Mouse (Mus musculus) mammary gland, adult 2 months (tissue): ENCODE measurements around the gene Olfr1357. TPM values are rescaled to one million over a fixed set of nuclear protein-coding genes. Genes with fewer than 3 reads are reported as not detected.

Experiments
- polyA plus RNA-seq: library from polyadenylated mRNA; depleted of rRNA; stranded (reverse); fragments of >200 nt; gene quantifications from 2 replicates; pipeline ENCODE4 v1.2.3, GENCODE M21; 2012; ENCODE audit warnings: low replicate concordance; rRNA removed

Gene Olfr1357
- not detected in 2 replicates for polyA plus RNA-seq

GRCm38 (mm10) chr10:78617974-78618373 lies at the start of gene Olfr1357:
TSS of gene Olfr1357 (minus strand) at chr10:78618074.

GRCm38 (mm10) chr10:78591406-78592328 lies 26.2 kb downstream of the Olfr1357 start, which contains the start of gene Syde1:
TSS of gene Syde1 (minus strand) at chr10:78591964.

GRCm38 (mm10) chr10:78574250-78575104 lies 43.4 kb downstream of the Olfr1357 start, which contains the start of gene Ilvbl:
TSS of gene Ilvbl (plus strand) at chr10:78574346.

Other genes starting within 250 kb of the Olfr1357 start
- gene Rrp1, start 205.0 kb downstream of the Olfr1357 start, polyA plus RNA-seq = 51.0 and 63.2 TPM in 2 replicates
- 46.1 and 53.4 TPM in 2 replicates for gene Cstb, start 192.4 kb downstream of the Olfr1357 start, polyA plus RNA-seq
- 36.1 and 37.3 TPM in 2 replicates for gene Pdxk, start 153.1 kb downstream of the Olfr1357 start, polyA plus RNA-seq
- not detected in 2 replicates for gene Olfr1358, start 100.6 kb downstream of the Olfr1357 start, polyA plus RNA-seq
- gene Ilvbl, start 43.7 kb downstream of the Olfr1357 start, polyA plus RNA-seq = 48.0 and 59.2 TPM in 2 replicates
- 32.6 and 39.2 TPM in 2 replicates for gene Syde1, start 26.1 kb downstream of the Olfr1357 start, polyA plus RNA-seq
- 0.52 TPM in 1 of 2 replicates, not detected in the other for gene Casp14, start 100.2 kb upstream of the Olfr1357 start, polyA plus RNA-seq
- gene Ccdc105, start 135.0 kb upstream of the Olfr1357 start, polyA plus RNA-seq = not detected in 2 replicates
- gene Slc1a6, start 162.4 kb upstream of the Olfr1357 start, polyA plus RNA-seq = 0.06 and 0.24 TPM in 2 replicates
- gene Olfr1356, start 234.1 kb upstream of the Olfr1357 start, polyA plus RNA-seq = not detected in 2 replicates